Mouse (Mus musculus) stomach, postnatal 0 days (tissue): ENCODE data around the gene Ubc.

Experiments used
- CTCF ChIP-seq: IDR thresholded peaks from 2 replicates; pipeline ENCODE4 v1.5.1; 2016; ENCODE audit warnings: antibody characterized with exemption, low read depth, mild to moderate bottlenecking, moderate library complexity
- EP300 ChIP-seq: optimal IDR thresholded peaks from 2 replicates; pipeline ENCODE3; 2016; ENCODE audit warnings: antibody characterized with exemption

- no peak for TF ChIP-seq CTCF
- no peak for TF ChIP-seq EP300
Observed at GRCm38 (mm10) chr5:125344296-125344695, 45.7 kb downstream of the Ubc start.
